Mouse (Mus musculus) cerebellum, postnatal 14 days (tissue): ENCODE data around the gene Muc13.
A peak's percentile ranks its signal among the peaks of the same experiment; 100 is the strongest.

Experiments used
- DNase-seq, 2 experiments: peaks; one replicate each; pipeline ENCODE4 v3.0.0; 2021; ENCODE audit warnings: mixed read lengths in 2 of 2

The Muc13 gene

DNA sequence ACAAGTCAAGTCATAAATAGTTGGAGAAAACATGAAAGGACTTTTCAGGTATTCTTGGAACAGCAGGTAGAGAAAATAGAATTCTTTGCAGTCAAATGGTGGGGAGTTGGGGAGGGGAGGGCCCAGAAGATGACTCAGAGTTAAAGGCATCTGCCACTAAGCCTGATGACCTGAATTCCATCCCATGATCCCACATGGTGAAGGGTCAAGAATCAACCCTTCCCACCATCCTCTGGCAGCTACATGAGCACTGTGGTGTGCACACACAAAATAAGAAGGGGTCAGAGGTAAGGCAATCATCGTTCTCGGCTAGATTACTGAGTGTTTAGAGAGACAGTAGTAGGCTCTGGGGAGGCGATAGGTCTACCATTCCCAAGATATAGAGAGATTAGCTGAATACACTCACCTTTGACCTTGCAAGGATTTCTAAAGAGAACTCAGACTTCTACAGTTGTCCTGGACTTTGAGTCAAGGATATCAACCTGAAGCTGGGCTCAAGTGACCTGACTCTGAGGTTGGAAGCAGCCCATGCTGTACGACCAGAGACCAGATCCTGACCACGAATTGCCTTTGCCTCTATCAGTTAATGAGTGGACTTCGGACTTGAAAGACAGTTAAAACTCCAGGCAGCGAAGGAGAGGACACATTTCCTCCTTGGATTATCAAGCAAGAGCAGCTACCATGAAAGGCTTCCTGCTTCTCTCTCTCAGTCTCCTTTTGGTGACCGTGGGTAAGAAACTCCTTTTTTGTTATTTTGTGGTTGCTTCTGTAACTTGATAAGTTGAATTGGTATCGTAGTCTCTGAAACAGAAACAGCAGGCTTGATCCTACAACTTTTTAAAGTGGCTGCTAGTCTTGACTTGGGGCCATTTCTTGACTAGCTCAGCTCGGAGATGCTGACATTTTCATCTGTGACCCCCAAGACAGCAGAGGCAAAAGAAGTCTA is at the start of gene Muc13:
Gene Muc13, plus strand, starts transcription at position 192 of the 946 bp plus-strand sequence.
- DNase-seq = no peak

DNA sequence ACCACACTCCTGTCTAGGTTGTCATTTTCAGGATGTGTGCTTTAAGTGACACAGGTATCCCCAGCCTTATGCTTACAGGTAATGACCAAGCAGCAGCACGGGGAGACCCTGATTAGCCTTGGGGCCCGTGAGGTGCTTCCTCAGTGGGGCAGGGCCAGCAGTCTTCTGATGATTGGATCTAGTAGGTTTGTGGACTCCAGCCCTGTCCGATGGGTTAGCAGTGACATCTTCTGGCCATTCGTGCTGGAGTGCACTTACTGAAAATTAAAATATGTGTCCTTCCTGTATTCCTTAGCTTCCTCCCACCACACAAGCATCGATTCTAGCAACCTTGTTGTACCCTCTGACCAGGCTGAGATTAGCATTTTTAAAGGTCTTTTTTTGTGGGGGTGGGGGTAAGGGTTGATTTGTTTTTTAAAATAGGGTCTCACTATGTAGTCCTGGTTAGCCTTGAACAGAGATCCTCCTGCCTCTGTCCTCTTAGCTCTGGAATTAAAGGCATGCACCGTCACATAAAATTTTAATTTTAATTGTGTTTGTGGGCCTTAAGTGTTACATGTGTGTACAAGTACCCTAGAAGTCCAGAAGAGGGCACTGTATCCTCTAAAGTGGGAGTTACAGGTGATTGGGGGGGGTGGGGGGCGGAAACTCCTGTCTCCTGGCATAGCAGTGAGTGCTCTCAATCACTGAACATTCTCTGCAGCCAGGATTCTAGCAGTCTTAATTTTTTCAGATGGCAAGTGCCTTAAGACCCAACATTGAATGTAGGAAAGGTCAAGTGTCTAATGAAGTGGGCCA is 49.0 kb upstream of the Muc13 start:
- DNase-seq = peak; percentile 80 to 86

DNA sequence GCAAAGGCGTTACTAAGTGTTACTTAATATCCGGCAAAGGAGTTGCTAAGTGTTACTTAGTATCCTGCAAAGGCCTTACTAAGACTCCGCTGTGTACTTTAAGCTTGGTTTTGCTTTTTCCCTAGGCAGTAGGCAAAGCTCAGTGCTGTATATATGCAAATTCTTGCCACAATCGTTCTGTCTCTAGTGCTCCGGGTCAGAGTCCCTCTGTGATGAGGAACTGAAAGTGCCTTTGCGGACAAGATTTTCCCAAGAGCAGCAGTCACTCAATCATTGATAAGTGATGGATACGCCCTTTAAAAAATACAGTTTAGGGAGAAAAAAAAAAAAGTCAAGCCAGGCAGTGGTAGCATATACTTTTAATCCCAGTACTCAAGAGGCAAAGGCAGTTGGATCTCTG is 48.4 kb upstream of the Muc13 start:
- DNase-seq = no peak

DNA sequence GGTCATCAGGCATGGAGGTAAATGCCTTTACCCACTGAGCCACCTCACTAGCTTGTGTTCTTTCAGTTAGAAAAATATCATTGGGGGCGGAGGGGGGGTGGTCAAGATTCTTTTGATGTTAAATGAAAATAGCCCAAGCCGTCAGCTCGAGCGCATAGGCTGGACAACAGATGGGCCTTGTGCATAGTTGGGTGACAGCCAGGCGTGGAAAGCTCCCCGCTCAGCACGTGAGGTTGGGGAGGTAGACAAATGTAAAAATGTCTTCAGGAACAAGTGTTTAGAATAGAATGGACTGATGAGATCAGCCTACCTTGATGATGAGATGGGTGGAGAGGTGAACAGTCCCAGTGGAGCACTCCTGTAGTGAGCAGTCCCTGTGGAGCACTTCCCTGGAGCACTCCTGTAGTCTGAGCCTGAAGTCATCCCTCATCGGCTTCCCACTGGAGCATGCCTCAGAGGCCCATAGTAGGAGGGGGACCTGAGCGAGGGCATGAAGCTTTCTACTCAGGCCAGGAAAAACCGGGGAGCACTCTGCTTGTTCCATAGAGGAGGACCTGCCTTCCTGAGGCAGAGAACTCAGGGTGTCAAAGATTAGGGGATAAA is 47.7 kb upstream of the Muc13 start:
- peak; percentile 86 to 89 for DNase-seq

DNA sequence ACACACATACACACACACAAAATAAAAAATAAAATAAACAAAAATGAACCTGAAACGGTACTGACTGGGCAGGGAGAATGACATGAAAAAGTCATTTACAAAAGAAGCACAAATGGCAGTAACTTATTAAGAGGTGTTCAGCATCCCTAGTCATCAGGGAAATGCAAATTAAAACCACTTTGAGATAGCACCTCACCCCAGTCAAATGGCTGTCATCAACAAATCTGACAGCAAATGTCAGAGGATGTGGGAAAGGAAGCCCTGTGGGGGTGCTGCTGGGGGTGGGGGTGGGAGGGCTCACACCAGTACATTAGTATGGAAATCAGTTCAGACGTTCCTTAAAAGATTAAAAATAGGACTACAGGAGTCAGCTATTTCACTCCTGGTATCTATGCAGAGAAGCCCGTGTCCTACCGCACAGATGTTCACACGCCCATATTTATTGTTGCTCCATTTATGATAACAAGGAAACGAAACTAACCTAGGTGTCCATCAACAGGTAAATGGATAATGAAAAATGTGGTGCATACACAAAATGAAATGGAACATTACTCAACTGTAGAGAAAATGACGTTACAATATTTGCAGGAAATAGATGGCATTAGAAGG is 46.4 kb upstream of the Muc13 start:
- no peak for DNase-seq

DNA sequence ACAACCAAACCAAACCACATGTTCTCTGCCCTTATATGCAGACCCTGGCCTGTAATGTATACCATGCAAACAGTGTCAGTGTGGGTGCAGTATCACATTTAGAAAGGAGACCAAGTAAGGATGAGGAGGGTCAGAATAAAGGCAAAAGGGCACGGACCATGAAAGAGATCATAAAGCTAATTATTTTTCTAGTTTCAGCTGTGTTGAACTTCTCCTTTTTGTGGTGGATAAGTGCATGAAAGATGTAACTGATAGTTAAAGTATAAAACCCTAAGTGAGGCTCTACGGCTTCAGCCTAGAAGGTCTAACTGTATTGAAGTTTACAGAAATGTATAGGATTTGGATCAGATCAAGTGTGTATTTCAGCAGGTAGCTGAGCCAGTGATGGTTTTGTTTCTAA is 45.8 kb upstream of the Muc13 start:
- DNase-seq = no peak

DNA sequence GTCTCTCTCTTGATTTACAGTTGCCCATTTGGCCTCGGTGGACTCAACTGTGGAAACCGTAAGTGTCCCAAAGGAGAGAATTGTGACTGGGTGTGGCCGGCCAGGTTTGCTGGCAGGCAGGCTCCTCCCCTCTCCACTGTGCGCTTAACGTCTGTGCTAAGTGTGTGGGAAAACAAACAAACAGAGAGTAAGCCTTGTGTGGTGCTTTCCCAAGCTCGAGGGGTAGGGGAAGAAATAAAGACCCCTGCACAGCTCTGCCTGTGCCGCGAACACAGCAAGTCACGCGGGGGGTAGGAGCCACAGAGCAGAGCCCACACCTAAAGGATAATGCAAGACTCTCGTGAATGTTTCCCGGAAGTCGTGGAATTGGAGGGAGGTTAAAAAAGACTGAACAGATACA is 42.7 kb upstream of the Muc13 start:
- DNase-seq = no peak

DNA sequence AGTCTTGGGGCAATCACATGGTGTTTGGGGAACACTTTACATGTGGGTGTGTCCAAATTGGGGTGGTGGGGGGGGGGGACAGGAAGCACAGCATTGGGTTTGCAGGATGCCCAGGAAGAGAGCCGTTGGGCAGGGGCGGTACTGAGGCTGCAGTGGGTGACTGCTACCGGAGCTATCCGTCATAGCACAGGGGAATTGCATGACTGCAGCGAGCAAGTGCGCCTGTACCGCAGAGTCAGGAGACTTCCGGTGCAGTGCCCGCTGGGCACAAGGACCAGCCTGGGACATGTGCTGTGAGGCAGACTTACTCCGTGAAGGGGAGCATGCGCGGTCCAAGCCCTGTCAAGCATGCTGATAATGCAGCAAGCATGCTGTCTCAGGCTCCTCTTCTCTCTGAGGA is 42.2 kb upstream of the Muc13 start:
- DNase-seq = no peak

DNA sequence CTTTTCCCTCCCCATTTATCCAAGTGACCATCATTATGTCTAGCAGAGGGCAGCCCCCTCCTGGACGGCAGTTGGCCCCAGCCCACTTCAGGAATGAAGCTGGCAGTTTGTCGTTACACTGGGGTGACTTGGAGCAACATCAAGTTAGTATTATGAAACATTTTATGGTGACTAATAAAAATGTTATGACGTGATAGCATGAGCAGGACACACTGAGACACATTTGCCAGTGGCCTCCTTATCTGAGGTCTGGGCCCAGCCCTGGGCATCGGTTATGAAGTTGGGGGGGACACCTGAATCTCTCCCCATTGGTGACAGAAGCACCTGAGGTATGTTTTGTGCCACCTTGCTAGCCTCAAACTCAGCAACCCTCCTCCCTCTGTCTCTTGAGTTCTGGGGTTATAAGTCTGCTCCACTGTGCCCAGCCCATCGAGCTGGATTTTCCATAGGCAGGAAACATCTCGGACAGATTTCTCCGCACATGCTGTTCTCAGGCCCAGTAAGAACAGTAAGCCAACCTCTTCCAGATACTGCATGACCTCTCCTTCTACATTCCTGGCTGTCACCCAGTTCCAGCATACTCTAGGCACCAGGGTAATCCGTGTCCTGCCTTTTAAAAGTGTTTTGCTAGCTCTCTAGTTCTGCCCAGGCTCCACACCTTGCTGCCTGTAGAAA is 40.8 kb upstream of the Muc13 start:
- DNase-seq = no peak

DNA sequence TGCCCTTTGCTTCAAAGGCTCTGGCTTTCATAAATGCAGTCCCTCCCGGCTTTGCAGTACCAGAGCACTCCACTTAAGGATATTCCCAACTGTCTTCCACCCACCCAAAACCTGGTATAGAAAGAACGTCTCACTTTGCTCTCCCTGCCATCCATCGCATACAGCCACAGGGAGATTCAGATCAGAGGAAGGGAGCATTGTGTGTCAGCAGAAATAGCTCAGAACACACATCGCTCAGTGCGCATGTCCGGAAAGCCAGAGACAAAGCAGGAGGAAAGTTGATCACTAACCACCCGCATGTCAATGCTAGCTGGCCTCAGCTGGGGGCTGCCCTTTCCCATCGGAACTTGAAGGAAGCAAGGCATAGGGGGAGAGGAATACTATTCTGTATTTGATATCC is 38.5 kb upstream of the Muc13 start:
- no peak for DNase-seq

DNA sequence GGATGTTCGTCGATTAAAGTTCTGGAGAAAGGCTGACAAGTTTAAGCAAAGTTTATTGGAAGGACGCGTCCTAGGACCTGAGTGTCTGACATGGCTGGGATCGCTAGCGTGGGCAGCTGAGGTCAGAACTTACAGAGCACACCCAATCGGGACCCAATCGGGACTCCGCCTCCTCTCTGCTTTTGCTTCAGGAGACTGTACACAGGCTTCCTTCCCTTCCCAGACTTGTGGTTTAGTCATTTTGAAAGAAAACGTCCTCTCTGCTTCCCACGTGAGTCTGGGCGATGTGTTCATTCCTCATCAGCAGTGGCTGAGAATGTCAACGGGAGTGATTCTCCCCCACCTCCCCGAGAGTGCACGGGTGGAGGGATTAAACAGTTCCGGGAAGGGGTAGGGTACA is 37.9 kb upstream of the Muc13 start:
- DNase-seq = no peak

DNA sequence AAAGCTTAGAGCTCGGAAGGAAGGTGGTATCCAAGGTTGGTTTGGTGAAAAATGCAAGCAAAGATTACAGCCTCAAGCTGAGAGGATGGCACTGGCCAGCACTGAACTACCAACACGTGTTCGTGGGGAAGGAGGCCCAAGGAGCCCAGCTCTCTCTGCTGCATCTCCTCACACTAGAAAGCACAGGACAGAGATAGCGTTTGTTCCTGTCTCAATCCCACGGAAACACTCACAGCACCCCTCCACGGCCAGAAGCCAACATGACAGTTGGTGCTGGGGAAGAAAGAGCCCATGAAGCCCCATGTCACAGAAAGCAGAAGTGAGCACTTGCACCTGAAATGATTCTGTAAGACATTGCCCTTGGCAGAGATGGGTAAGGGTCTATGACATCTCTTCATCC is 37.4 kb upstream of the Muc13 start:
- peak; percentile 86 to 89 for DNase-seq

DNA sequence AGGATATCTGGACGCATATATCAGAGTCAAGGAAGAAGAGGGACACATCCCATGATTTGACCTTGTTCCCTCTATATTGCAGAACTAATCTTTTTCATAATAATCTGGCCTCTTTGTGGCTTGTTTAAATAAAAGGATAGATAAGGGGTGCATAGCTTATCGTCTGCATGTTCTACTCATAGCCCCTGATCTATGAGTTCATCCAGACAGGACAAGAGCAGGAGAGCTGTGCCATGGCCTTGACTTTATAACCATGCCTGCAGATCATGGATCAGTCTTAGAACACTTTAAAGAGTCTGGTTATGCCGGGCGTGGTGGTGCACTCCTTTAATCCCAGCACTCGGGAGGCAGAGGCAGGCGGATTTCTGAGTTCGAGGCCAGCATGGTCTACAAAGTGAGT is 34.6 kb upstream of the Muc13 start:
- DNase-seq = no peak

DNA sequence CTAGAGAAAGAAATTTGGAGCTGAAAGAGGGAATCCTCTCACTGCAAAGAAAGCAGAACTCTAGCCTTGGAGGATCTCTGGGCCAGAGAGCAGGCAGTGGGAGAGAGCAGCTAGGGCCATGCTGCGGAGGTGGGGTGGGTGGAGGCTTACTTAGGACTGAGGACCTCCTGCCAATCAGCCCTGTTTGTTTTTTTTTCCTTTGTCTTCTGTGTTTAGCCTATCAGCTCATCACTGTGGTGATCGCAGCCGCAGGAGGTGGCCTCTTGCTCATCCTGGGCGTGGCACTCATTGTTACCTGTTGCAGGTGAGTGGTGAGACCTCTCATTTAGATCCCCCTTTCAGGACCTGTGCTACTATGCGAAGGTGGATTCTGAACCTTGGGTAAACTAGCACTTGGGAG is 33.3 kb upstream of the Muc13 start:
- no peak for DNase-seq

DNA sequence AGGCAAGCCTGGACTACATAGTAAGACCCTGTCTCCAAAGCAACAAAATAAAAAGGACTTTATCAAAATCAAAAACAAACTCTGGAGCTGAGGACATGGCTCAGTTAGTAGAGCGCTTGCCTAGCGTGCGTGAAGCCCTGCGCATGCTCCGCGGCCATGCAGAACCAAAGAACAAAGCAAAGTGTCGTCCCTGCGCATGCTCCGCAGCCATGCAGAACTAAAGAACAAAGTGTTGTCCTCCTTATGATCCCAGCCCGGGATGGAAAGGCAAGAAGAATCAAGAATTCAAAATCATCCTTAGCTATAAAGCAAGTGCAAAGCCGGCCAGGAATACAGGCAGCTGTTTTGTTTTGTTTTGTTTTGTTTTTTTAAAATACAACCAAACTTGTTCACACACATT is 32.8 kb upstream of the Muc13 start:
- DNase-seq = no peak

DNA sequence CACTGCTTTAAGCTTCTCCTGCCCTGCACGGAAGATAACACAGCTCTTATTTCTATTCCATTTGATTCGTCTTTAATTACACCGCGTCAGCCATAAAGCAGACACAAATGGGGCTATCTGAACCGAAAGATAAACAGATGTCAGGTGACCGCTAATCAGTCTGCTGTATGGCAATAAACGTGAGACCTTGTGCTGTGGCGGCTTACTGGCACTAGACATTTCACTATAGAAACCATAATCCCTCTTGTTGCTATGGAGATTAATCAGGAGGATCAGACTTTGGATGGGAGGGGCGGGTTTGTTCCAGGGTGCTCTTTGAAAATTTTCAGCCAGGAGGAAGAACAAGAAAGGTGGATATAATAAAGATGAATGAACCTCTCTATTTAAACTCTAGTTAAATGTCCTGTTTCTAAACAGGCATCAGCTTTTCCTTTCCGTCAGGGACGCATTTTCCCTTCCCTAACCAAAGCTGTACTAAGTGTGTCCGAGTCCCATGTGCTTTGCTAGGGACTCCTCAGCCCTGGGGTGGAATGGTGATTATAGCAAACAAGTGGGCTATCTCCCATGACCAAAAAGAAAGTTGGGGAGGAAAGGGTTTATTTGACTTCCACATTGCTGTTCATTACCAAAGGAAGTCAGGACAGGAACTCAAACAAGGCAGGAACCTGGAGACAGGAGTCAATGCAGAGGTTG is 29.2 kb upstream of the Muc13 start:
- DNase-seq = no peak

DNA sequence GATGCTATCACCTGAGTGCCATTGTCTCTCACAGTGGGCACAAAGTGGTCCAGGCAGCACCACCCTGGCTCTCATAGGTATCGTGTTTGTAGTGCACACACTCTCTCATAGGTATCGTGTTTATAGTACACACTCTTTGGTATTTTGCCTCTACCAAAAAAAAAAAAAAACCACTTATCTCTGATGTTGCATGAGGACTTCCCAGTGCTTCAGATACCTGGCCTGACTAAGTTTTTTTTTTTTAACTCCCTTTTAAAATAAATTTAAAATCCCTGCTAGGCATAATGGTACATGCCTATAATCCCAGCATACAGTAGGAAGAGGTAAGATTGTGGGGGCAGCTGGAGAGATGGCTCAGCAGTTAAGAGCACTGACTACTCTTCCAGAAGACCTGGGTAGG is 28.4 kb upstream of the Muc13 start:
- DNase-seq = no peak

DNA sequence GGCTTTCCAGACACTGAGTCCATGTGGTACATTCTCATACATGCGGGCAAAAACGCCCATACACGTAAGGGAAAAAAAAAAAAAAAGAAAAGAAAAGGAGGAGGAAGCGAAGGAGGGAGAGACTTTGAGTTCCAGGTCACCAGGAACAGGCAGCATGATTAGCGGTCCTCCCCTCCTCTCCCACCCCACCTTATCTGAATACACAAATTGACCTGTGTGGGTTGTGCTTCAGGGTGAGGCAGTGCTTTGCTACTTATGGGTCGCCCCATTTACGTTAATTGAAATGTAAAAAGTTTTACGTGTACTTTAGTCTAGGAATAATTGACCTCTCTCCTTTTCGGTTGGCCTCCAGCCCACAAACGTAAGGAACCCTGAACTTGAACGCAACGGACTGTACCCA is 27.5 kb upstream of the Muc13 start:
- DNase-seq = no peak

DNA sequence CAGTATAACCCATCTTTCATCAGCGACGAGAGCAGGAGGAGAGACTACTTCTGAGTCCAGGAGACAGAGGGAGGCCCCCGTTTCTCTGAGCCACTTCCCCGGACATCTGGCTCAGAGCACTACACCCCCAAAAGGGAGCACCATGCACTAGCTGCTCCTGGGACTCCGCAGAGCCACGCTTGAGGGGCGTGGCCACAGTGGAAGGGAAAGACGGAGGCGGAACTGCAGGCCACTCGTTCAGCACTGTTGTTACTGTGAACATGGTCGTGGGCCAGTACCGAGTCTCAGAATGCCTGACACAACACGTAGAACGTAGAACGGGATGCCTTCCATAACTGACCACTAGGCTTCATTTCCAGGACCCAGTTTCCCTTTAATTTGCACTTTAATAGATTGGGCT is 27.1 kb upstream of the Muc13 start:
- DNase-seq = no peak

DNA sequence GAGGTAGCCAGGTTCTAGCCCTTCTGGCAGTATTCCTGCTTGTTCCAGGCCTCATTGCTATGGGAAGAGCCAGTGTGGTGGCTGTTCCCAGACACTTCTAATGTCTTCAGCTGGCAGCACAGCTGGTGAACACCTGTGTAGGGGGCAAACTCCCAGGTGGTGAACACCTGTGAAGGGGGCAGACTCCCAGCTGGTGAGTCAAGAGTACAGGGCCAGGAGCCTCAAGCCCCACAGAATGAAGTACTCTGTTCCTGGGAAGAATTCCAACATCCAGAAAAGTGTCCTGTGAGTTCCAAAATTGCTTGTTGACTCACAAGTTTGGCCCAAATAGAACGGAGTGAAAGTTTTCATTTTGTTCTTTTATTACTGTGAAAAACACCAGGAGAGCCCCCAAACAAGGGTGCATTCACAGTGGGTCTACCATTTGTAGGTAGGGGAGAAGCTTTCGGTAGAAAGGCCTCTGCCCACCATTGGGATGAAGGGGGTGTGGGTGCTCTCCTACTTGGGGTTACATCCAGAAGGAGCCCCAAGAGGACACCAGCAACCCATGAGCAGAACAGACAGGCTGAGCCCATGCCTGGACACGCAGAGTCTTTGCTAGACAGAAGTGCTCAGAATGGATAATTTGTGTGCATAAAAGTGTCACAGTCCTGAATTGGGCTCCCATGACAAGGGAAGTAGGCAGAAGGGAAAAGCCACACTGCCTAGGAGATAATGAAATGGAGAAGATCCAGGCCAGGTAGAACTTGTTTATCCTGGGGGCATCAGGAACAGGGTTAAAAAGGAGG is 25.2 kb upstream of the Muc13 start:
- DNase-seq = no peak

DNA sequence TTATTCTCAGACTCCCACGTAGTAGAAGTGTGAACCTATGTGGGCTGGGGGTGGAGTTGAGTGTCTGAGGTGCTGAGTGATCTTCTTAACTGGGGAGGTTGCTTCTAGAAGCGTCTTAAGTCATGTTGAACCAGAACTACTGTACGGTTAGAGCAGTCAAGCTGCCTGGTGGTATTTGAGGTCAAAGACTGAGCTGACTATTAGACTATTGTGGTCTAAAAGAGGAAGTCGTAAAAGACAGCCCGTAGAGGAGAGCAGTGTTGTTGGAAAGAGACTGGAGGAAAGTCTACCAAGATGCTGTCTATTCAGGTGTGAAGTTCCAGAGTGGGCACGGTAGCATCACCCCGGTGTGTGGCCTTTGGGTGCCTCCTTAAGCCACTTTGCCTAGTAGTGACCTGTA is 24.0 kb upstream of the Muc13 start:
- DNase-seq = no peak
